Comparison of ENCODE assay signal across 12 mouse cellular contexts in the genomic region with DNA sequence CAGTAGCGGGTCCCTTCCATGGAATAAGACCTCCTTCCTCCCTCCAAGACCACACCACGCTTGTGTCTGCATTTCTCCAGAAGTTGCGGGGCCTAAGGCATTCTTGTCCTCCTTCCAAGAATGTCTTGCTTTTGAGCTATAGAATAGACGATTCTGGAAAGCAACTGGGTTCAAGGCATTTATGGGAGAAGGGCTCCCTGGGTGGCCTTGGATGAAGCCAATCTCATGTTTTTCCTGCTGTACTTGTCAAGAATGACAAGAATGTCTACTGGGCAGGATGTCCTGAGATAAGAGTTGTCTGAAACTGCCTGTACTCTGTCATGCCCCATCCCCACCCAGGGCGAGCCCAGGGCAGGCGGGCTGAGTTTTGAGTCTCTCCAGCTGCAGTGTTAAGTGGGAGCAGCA. TPM values are rescaled to one million over a fixed set of nuclear protein-coding genes. Genes with fewer than 3 reads are reported as not detected.
DNase-seq lines count a peak whose midpoint lies in the region; ATAC-seq lines count a peak whose summit lies in the region.
"Had no signal": no experiment of that assay in that cellular context is flagged by ENCODE, and none has a peak within 500 bp of the region (broad histone marks: within the 10 kb centered on the region; RNA-seq: fewer than 3 reads in every experiment).

No protein-coding gene starts in this region.

- intact Hi-C loops in heart, postnatal 36 days (cut with DNase I) = loop anchor here (5.0 to 10.0 kb wide), 2 partner anchors 601 to 743 kb away; no protein-coding TSS in a partner anchor

- no peaks in the 10 kb centered on the region for H3K9me3 ChIP-seq in heart, embryonic 11.5 days (replicated peaks; ENCODE audit: control insufficient read depth, low read length)
- H3K9me3 ChIP-seq in heart, embryonic 15.5 days (replicated peaks) = no peaks in the 10 kb centered on the region
- H3K9me3 ChIP-seq: forebrain, embryonic 13.5 days; liver, embryonic 13.5 days had no signal

- WGBS in heart, embryonic 11.5 days (ENCODE audit: insufficient replicate concordance) = 25% methylated on average over 6 of the region's 6 CpGs
- WGBS in heart, embryonic 15.5 days = 20% methylated on average over 6 of the region's 6 CpGs

- no peak overlapping the region for H3K9ac ChIP-seq in heart, embryonic 11.5 days (ENCODE audit: low read depth, low read length)
- no peak overlapping the region for H3K9ac ChIP-seq in heart, embryonic 15.5 days
- H3K9ac ChIP-seq: forebrain, embryonic 13.5 days; liver, embryonic 13.5 days had no signal

- no peaks in the 10 kb centered on the region for H3K36me3 ChIP-seq in heart, embryonic 11.5 days (ENCODE audit: control insufficient read depth, insufficient read depth, low read length)
- H3K36me3 ChIP-seq in heart, embryonic 15.5 days = no peaks in the 10 kb centered on the region
- H3K36me3 ChIP-seq: liver, embryonic 13.5 days had no signal

- H3K4me2 ChIP-seq in heart, embryonic 11.5 days = no peak overlapping the region
- H3K4me2 ChIP-seq in heart, embryonic 15.5 days = no peak overlapping the region
- H3K4me2 ChIP-seq: forebrain, embryonic 13.5 days; liver, embryonic 13.5 days had no signal

- peak; percentile 78 for ATAC-seq in heart, embryonic 11.5 days (replicated peaks; ENCODE audit: insufficient number of reproducible peaks, low FRiP score, low TSS enrichment)
- ATAC-seq in heart, embryonic 15.5 days (replicated peaks; ENCODE audit: insufficient number of reproducible peaks, insufficient read depth, low FRiP score, low read depth) = peak; percentile 76; the same call in 1 of the 2 replicates
- no peak for ATAC-seq in megakaryocyte progenitor cell, adult 5-6 weeks (replicated peaks; ENCODE audit: poor library complexity)
- ATAC-seq in inflammation-experienced regulatory T-cells, adult 6 months = no peak
- ATAC-seq: CD4-positive, CD25-positive, alpha-beta regulatory T cell, adult 4 months; forebrain, embryonic 13.5 days; midbrain, embryonic 16.5 days had no signal

- no peak for DNase-seq in heart, postnatal 36 days
- peak; percentile 18 for DNase-seq in kidney, adult 9 months
- peak; percentile 7 for DNase-seq in lung, postnatal 36 days
- DNase-seq in right cerebral cortex, adult 18-20 months = no peak
- DNase-seq: liver, embryonic 13.5 days had no signal

- no peak overlapping the region for H3K27ac ChIP-seq in heart, embryonic 11.5 days (ENCODE audit: low read depth, low read length)
- H3K27ac ChIP-seq in heart, embryonic 15.5 days = no peak overlapping the region
- H3K27ac ChIP-seq: forebrain, embryonic 13.5 days; liver, embryonic 13.5 days had no signal

- H3K27me3 ChIP-seq in heart, embryonic 11.5 days (ENCODE audit: control insufficient read depth, insufficient read depth, low read length) = peaks cover 5% of the 10 kb centered on the region; the same call in 1 of the 2 replicates
- peaks cover 14% of the 10 kb centered on the region for H3K27me3 ChIP-seq in heart, embryonic 15.5 days

- peaks cover 12% of the 10 kb centered on the region for H3K4me1 ChIP-seq in heart, embryonic 11.5 days (ENCODE audit: control insufficient read depth, insufficient read depth, low read length)
- peaks cover 12% of the 10 kb centered on the region for H3K4me1 ChIP-seq in heart, embryonic 15.5 days (replicated peaks)
- H3K4me1 ChIP-seq: forebrain, embryonic 13.5 days; liver, embryonic 13.5 days had no signal

- H3K4me3 ChIP-seq in heart, embryonic 11.5 days (ENCODE audit: low read depth, low read length) = no peak overlapping the region
- no peak overlapping the region for H3K4me3 ChIP-seq in heart, embryonic 15.5 days
- H3K4me3 ChIP-seq: forebrain, embryonic 13.5 days; liver, embryonic 13.5 days had no signal

RNA-seq across cellular contexts. Expression of gene Blcap, which starts 30.4 kb away (rescaled TPM):
- polyA plus RNA-seq in heart, embryonic 11.5 days (2014; fragmentation: Nextera tagmentation; extraction: Ambion mirVana) = 36.5 and 42.1 TPM in 2 replicates
- 10 to 100 TPM; 46.0 to 53.7 TPM for total RNA-seq in heart, postnatal 36 days (2021)
- polyA plus RNA-seq in heart, embryonic 15.5 days (2015; fragmentation: Nextera tagmentation; extraction: Ambion mirVana) = 32.5 and 35.7 TPM in 2 replicates
- 12.8 and 16.0 TPM in 2 replicates for total RNA-seq in megakaryocyte progenitor cell, adult 5-6 weeks (2015)
- total RNA-seq in megakaryocyte progenitor cell, adult 5-6 weeks (2017) = 5.1 and 8.6 TPM in 2 replicates
- 10 to 100 TPM; 13.9 to 21.2 (median 15.1) TPM for polyA plus RNA-seq in inflammation-experienced regulatory T-cells, adult 6 months (2017; shearing (Covaris generic))

RNA-seq across cellular contexts. Expression of gene Nnat, which starts 41.6 kb away (rescaled TPM):
- polyA plus RNA-seq in heart, embryonic 11.5 days (2014; fragmentation: Nextera tagmentation; extraction: Ambion mirVana) = 145 and 201 TPM in 2 replicates
- total RNA-seq in heart, postnatal 36 days (2021) = under 1 TPM; 0.51 to 0.89 TPM
- polyA plus RNA-seq in heart, embryonic 15.5 days (2015; fragmentation: Nextera tagmentation; extraction: Ambion mirVana) = 54.1 and 117 TPM in 2 replicates
- total RNA-seq in megakaryocyte progenitor cell, adult 5-6 weeks (2015) = 0.24 TPM in 1 of 2 replicates, not detected in the other
- total RNA-seq in megakaryocyte progenitor cell, adult 5-6 weeks (2017) = not detected in 2 replicates
- polyA plus RNA-seq in inflammation-experienced regulatory T-cells, adult 6 months (2017; shearing (Covaris generic)) = under 1 TPM in 1 of 3 experiments, not detected in 2; 0.67 TPM

Comparison
In these comparisons a context has a peak if more than half of its experiments do, and no peak if none do; other contexts are left out.
1. ATAC-seq: peak in heart, embryonic 11.5 days (single experiment) and heart, embryonic 15.5 days (single experiment); none in megakaryocyte progenitor cell, adult 5-6 weeks (single experiment) and inflammation-experienced regulatory T-cells, adult 6 months (single experiment).
2. DNase-seq: peak in kidney, adult 9 months (single experiment) and lung, postnatal 36 days (single experiment); none in heart, postnatal 36 days (0 of 2) and right cerebral cortex, adult 18-20 months (single experiment).
3. RNA of gene Nnat, which starts 41.6 kb away (polyA plus RNA-seq): 145 to 201 TPM in heart, embryonic 11.5 days and 54.1 to 117 TPM in heart, embryonic 15.5 days; 0.67 TPM in inflammation-experienced regulatory T-cells, adult 6 months; every median in the first group is over 10 times any median in the second.